Comparison of ENCODE assay signal across 23 mouse cellular contexts in genomic region chr9:42441234-42441633, GRCm38 (mm10). TPM values are rescaled to one million over a fixed set of nuclear protein-coding genes. Genes with fewer than 3 reads are reported as not detected.
DNase-seq lines count a peak whose midpoint lies in the region; ATAC-seq and TF ChIP-seq lines count a peak whose summit lies in the region.
"Had no signal": no experiment of that assay in that cellular context is flagged by ENCODE, and none has a peak within 500 bp of the region (broad histone marks: within the 10 kb centered on the region; RNA-seq: fewer than 3 reads in every experiment).

No protein-coding gene starts in this region.

- H3K4me1 ChIP-seq in intestine, embryonic 15.5 days (replicated peaks) = no peaks in the 10 kb centered on the region
- H3K4me1 ChIP-seq in intestine, embryonic 16.5 days (ENCODE audit: control insufficient read depth, insufficient read depth, low read length) = no peaks in the 10 kb centered on the region
- peaks cover 8% of the 10 kb centered on the region; the same call in 1 of the 2 replicates for H3K4me1 ChIP-seq in small intestine, adult 2 months (ENCODE audit: control insufficient read depth, insufficient read depth, insufficient read length, low read length)
- H3K4me1 ChIP-seq: embryonic facial prominence, embryonic 15.5 days had no signal

- peak; percentile 85 for ATAC-seq in intestine, embryonic 15.5 days
- peak; percentile 87 for ATAC-seq in intestine, embryonic 16.5 days
- ATAC-seq: forebrain, embryonic 14.5 days; forebrain, embryonic 16.5 days had no signal

- H3K36me3 ChIP-seq in intestine, embryonic 15.5 days = peaks cover 13% of the 10 kb centered on the region
- H3K36me3 ChIP-seq in intestine, embryonic 16.5 days (ENCODE audit: control insufficient read depth, insufficient read depth, low read length) = peaks cover 8% of the 10 kb centered on the region; the same call in 1 of the 2 replicates
- peaks cover 53% of the 10 kb centered on the region for H3K36me3 ChIP-seq in small intestine, adult 2 months (ENCODE audit: control insufficient read depth, insufficient read depth, low read length)

- TF ChIP-seq CTCF in small intestine, adult 2 months (IDR thresholded peaks at IDR 0.05; ENCODE audit: extremely low read depth, insufficient read length, insufficient replicate concordance, low read depth, low read length) = no peak

- no peak for TF ChIP-seq POLR2A in small intestine, adult 2 months (IDR thresholded peaks at IDR 0.05; ENCODE audit: low read depth, low read length)

- H3K27me3 ChIP-seq in intestine, embryonic 15.5 days (replicated peaks) = no peaks in the 10 kb centered on the region
- no peaks in the 10 kb centered on the region for H3K27me3 ChIP-seq in intestine, embryonic 16.5 days (replicated peaks; ENCODE audit: control insufficient read depth, insufficient read depth, low read length)
- no peaks in the 10 kb centered on the region for H3K27me3 ChIP-seq in small intestine, adult 2 months (ENCODE audit: control insufficient read depth, insufficient read depth, low read length)
- H3K27me3 ChIP-seq: embryonic facial prominence, embryonic 13.5 days; embryonic facial prominence, embryonic 15.5 days; forebrain, embryonic 12.5 days had no signal

- WGBS in intestine, embryonic 15.5 days = 64% methylated on average over 2 of the region's 2 CpGs
- 58% methylated on average over 2 of the region's 2 CpGs for WGBS in intestine, embryonic 16.5 days
- 34% methylated on average over 2 of the region's 2 CpGs for WGBS in small intestine, adult 2 months

- H3K9me3 ChIP-seq in intestine, embryonic 15.5 days = no peaks in the 10 kb centered on the region
- H3K9me3 ChIP-seq in intestine, embryonic 16.5 days (ENCODE audit: control insufficient read depth, low read length) = no peaks in the 10 kb centered on the region
- H3K9me3 ChIP-seq: embryonic facial prominence, embryonic 13.5 days; embryonic facial prominence, embryonic 15.5 days; forebrain, embryonic 10.5 days; forebrain, embryonic 12.5 days had no signal

- no peak overlapping the region for H3K27ac ChIP-seq in intestine, embryonic 15.5 days
- H3K27ac ChIP-seq in intestine, embryonic 16.5 days (ENCODE audit: low read length) = peak overlapping the region; percentile 60; the same call in 1 of the 2 replicates
- peak overlapping the region; percentile 76 for H3K27ac ChIP-seq in small intestine, adult 2 months (ENCODE audit: insufficient read depth, low read depth, low read length)
- H3K27ac ChIP-seq: embryonic facial prominence, embryonic 13.5 days; embryonic facial prominence, embryonic 15.5 days; forebrain, embryonic 10.5 days; forebrain, embryonic 12.5 days had no signal

- H3K4me2 ChIP-seq in intestine, embryonic 15.5 days (replicated peaks) = no peak overlapping the region
- H3K4me2 ChIP-seq in intestine, embryonic 16.5 days (ENCODE audit: low read depth, low read length) = no peak overlapping the region
- H3K4me2 ChIP-seq: embryonic facial prominence, embryonic 13.5 days; embryonic facial prominence, embryonic 15.5 days; forebrain, embryonic 12.5 days had no signal

- H3K9ac ChIP-seq in intestine, embryonic 15.5 days = no peak overlapping the region
- no peak overlapping the region for H3K9ac ChIP-seq in intestine, embryonic 16.5 days (ENCODE audit: low read depth, low read length)
- H3K9ac ChIP-seq: embryonic facial prominence, embryonic 13.5 days; embryonic facial prominence, embryonic 15.5 days; forebrain, embryonic 12.5 days had no signal

- no peak for DNase-seq in heart, adult 18-20 months
- no peak for DNase-seq in urinary bladder, postnatal 25 days (ENCODE audit: low spot score)
- DNase-seq: adrenal gland, adult 2 months; adrenal gland, postnatal 10 days; adrenal gland, postnatal 25 days; cerebellum, adult 11 months; cerebellum, adult 18-20 months; cerebellum, adult 8-10 months; cerebellum, adult 9-11 months; cerebellum, postnatal 14 days; cerebellum, postnatal 36 days; embryo, embryonic 11 days had no signal

- no peak overlapping the region for H3K4me3 ChIP-seq in intestine, embryonic 15.5 days (replicated peaks)
- no peak overlapping the region for H3K4me3 ChIP-seq in intestine, embryonic 16.5 days (ENCODE audit: low read length)
- no peak overlapping the region for H3K4me3 ChIP-seq in small intestine, adult 2 months (ENCODE audit: low read depth, low read length)
- H3K4me3 ChIP-seq: embryonic facial prominence, embryonic 13.5 days; embryonic facial prominence, embryonic 15.5 days; erythroblast, embryonic 14.5 days; forebrain, embryonic 10.5 days; forebrain, embryonic 12.5 days had no signal

RNA-seq across cellular contexts. Expression of gene Tecta, which starts 41.5 kb away (rescaled TPM):
- 0.13 and 0.19 TPM in 2 replicates for polyA plus RNA-seq in intestine, embryonic 15.5 days (2015; fragmentation: Nextera tagmentation; extraction: Ambion mirVana)
- 0.20 and 0.23 TPM in 2 replicates for polyA plus RNA-seq in intestine, embryonic 16.5 days (2015; fragmentation: Nextera tagmentation; extraction: Ambion mirVana)
- polyA plus RNA-seq in small intestine, adult 2 months (2012; rRNA removed) = 0.03 TPM in 2 replicates
- total RNA-seq in heart, adult 18-20 months (2021) = not detected
- total RNA-seq: MEL had no signal
